In the genomic region with DNA sequence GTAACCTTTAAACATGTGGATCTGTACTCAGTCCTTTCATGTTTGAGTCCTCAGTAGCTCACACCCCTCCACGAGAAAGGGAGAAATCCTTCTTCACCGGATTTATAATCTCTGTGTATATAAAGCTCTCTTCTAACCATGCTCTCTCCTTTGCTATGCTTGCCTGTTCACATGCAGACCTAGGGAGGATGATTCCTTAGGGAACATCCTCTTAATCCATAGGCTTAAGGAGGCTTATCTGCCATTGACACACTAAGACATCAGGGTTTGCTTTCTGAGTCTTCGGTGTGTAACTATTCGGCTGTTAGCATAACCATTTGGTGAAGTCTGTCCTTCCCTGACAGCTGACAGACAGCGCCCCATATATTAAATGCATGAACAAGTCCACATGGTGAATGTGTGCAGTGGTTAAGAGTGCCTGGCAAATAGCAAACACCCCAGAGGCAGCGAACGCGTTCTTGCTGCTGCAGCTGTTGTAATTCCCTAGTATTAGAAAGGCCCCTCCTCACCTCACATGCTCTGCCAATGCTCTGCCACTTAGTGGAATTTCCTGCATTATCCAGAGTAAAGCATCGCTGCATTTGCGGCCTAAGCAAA, we compare ENCODE assay signal across 20 mouse cellular contexts.
DNase-seq lines count a peak whose midpoint lies in the region; ATAC-seq and TF ChIP-seq lines count a peak whose summit lies in the region.
"Had no signal": no experiment of that assay in that cellular context is flagged by ENCODE, and none has a peak within 500 bp of the region (broad histone marks: within the 10 kb centered on the region; RNA-seq: fewer than 3 reads in every experiment).

No protein-coding gene starts in this region.

- no peak for DNase-seq in limb, embryonic 10.5 days (ENCODE audit: low spot score)
- DNase-seq in brain, embryonic 14.5 days (ENCODE audit: low read depth) = peak; percentile 49
- peak; percentile 10 for DNase-seq in fat pad, adult 2 months (ENCODE audit: extremely low read depth, low read depth, low spot score)
- peak; percentile 36 for DNase-seq in retina, embryonic 14.5 days (ENCODE audit: low spot score)
- DNase-seq in thymus, postnatal 25 days = no peak
- DNase-seq in gastrocnemius, postnatal 36 days = no peak
- DNase-seq: adrenal gland, adult 2 months; adrenal gland, postnatal 36 days; cerebellum, adult 11 months; cerebellum, adult 8-10 months; cerebellum, postnatal 14 days; gastrocnemius, postnatal 14 days; heart, postnatal 36 days had no signal

- 0 out of 2 replicates have a peak overlapping the region, but pooled peaks have one; percentile 25 for H3K9ac ChIP-seq in limb, embryonic 13.5 days
- H3K9ac ChIP-seq: forebrain, embryonic 12.5 days; heart, embryonic 13.5 days; hindbrain, embryonic 15.5 days had no signal

- H3K27ac ChIP-seq in limb, embryonic 13.5 days = no peak overlapping the region
- H3K27ac ChIP-seq in limb, embryonic 10.5 days = no peak overlapping the region
- H3K27ac ChIP-seq: forebrain, embryonic 12.5 days; heart, embryonic 13.5 days; hindbrain, embryonic 15.5 days had no signal

- no peak for TF ChIP-seq POLR2A in brain, embryonic 14.5 days (IDR thresholded peaks at IDR 0.05; ENCODE audit: borderline replicate concordance, extremely low read depth, insufficient read depth, insufficient read length, poor library complexity, severe bottlenecking)

- TF ChIP-seq CTCF in brain, embryonic 14.5 days (IDR thresholded peaks at IDR 0.05; ENCODE audit: borderline replicate concordance, extremely low read depth, insufficient read depth, insufficient read length) = no peak

- H3K4me3 ChIP-seq in limb, embryonic 13.5 days = no peak overlapping the region
- H3K4me3 ChIP-seq in limb, embryonic 10.5 days = no peak overlapping the region
- H3K4me3 ChIP-seq: forebrain, embryonic 12.5 days; heart, embryonic 13.5 days; hindbrain, embryonic 15.5 days had no signal

- peak; percentile 48 for ATAC-seq in limb, embryonic 13.5 days (ENCODE audit: low FRiP score, low read depth)
- ATAC-seq: activated CD4-positive, CD25-positive, alpha-beta regulatory T cell, adult 4 months; forebrain, embryonic 16.5 days; Patski had no signal

- WGBS in limb, embryonic 13.5 days = 50% methylated on average over 10 of the region's 10 CpGs
- 85% methylated on average over 10 of the region's 10 CpGs for WGBS in limb, embryonic 10.5 days

- no peaks in the 10 kb centered on the region for H3K27me3 ChIP-seq in limb, embryonic 13.5 days
- no peaks in the 10 kb centered on the region for H3K27me3 ChIP-seq in limb, embryonic 10.5 days (ENCODE audit: low read depth, poor library complexity, severe bottlenecking)
- H3K27me3 ChIP-seq: forebrain, embryonic 12.5 days; heart, embryonic 13.5 days; hindbrain, embryonic 15.5 days; Patski had no signal

- no peaks in the 10 kb centered on the region for H3K9me3 ChIP-seq in limb, embryonic 13.5 days
- H3K9me3 ChIP-seq in limb, embryonic 10.5 days (replicated peaks) = no peaks in the 10 kb centered on the region
- H3K9me3 ChIP-seq: forebrain, embryonic 12.5 days; heart, embryonic 13.5 days; hindbrain, embryonic 15.5 days had no signal

- no peaks in the 10 kb centered on the region for H3K36me3 ChIP-seq in limb, embryonic 13.5 days
- H3K36me3 ChIP-seq in limb, embryonic 10.5 days = no peaks in the 10 kb centered on the region
- H3K36me3 ChIP-seq: forebrain, embryonic 12.5 days; heart, embryonic 13.5 days; hindbrain, embryonic 15.5 days had no signal

- peaks cover 15% of the 10 kb centered on the region; the same call in 1 of the 2 replicates for H3K4me1 ChIP-seq in limb, embryonic 13.5 days
- peaks cover 8% of the 10 kb centered on the region; the same call in 1 of the 2 replicates for H3K4me1 ChIP-seq in limb, embryonic 10.5 days
- H3K4me1 ChIP-seq: forebrain, embryonic 12.5 days; heart, embryonic 13.5 days; hindbrain, embryonic 15.5 days had no signal

- intact Hi-C loops in gastrocnemius, postnatal 36 days (cut with DNase I) = no loop called here

- no peak overlapping the region for H3K4me2 ChIP-seq in limb, embryonic 13.5 days (replicated peaks)
- H3K4me2 ChIP-seq: forebrain, embryonic 12.5 days; heart, embryonic 13.5 days; hindbrain, embryonic 15.5 days had no signal

Comparison
In these comparisons a context has a peak if more than half of its experiments do, and no peak if none do; other contexts are left out.
1. DNase-seq: peak in brain, embryonic 14.5 days (single experiment), fat pad, adult 2 months (single experiment) and retina, embryonic 14.5 days (single experiment); none in limb, embryonic 10.5 days (single experiment), thymus, postnatal 25 days (single experiment) and gastrocnemius, postnatal 36 days (0 of 2).